Mouse (Mus musculus) CH12.LX (cell line): ENCODE measurements around the gene Olfr389.

Experiments
- CHD2 ChIP-seq: IDR thresholded peaks from 2 replicates; pipeline ENCODE4 v1.6.1; 2011; ENCODE audit warnings: low read length, improper control_type of control experiment
- CTCF ChIP-seq, 2 experiments: IDR thresholded peaks in 1 of 2; conservative IDR thresholded peaks in 1 of 2; 2 replicates each; pipeline ENCODE4 v1.5.1; 2011 to 2012; ENCODE audit warnings: low read depth in 2 of 2, low read length in 2 of 2, improper control_type of control experiment in 1 of 2, inconsistent platforms in 1 of 2, mild to moderate bottlenecking in 1 of 2, moderate library complexity in 1 of 2
- EP300 ChIP-seq: IDR thresholded peaks from 2 replicates; pipeline ENCODE4 v1.6.1; 2011; ENCODE audit warnings: low read length, improper control_type of control experiment
- POLR2A ChIP-seq: IDR thresholded peaks from 2 replicates; pipeline ENCODE4 v1.6.1; 2011; ENCODE audit warnings: low read depth, mild to moderate bottlenecking, improper control_type of control experiment, low read length

DNA sequence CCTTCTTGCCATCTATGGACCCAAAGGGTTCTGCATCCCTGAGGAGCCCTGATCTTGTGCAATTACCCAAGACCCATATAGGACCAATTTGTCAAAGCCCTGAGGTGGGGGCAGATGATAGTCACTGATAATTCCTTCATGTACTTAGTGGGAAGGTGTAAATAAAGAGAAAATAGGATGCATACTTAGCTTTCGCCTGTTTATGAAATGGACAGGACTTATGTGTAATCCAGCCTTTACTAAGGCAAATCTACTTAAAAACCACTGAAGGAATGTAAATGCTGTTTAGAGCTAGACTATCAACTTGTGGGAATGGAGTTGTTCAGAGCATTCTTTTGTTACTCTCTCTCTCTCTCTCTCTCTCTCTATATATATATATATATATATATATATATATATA, 36.4 kb upstream of the Olfr389 start, which contains the start of gene Olfr392:
- TF ChIP-seq EP300: no peak
- TF ChIP-seq POLR2A: no peak
- no peak for TF ChIP-seq CTCF (conservative IDR thresholded peaks at IDR 0.05 in 1 of 2, IDR thresholded peaks at IDR 0.05 in 1 of 2; ENCODE audit: low read depth in 2 of 2, low read length in 2 of 2)
- TF ChIP-seq CHD2: no peak
